Mouse (Mus musculus): ENCODE results near the gene Fgf5. TPM values are rescaled to one million over a fixed set of nuclear protein-coding genes. Genes with fewer than 3 reads are reported as not detected.

Fgf5 gene
- 1 to 10 TPM; 3.8 to 4.8 TPM for total RNA-seq (2021)
- long read RNA-seq, transcript Fgf5-201 (3 exons, 2,501 nt), result major isoform, 5 of 6 reads
- long read RNA-seq, partial matches to known transcripts, result 0 of 6 reads
- long read RNA-seq, other reads (novel, unspliced or antisense), result 1 of 6 reads

GRCm38 (mm10) chr5:98253838-98254821 lies at the start of gene Fgf5:
Fgf5 (plus strand) TSS chr5:98254184.
- DNase-seq (ENCODE audit: low spot score in 2 of 2), result peak in 1 of 2 experiments; percentile 59

DNA sequence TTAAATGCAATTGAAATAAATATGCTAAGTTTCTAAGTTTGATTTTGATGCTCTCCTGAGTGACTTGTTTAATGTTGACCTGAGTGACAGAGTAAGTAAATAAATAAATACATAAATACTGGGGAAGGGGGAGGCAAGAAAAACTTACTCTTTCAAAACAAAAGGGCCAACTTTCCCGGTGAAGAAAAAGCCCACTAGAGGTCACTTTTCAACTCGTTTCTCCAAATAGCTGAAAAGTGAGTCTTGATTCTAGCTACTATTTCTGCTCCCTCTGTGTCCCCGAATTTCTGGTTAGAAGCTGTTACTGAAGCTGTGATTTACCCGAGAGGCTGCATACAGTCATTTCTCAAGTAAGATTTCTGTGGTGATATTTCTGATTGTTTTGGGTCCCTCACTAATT lies 41.5 kb upstream of the Fgf5 start:
- peak in 1 of 2 experiments; percentile 7 for DNase-seq (ENCODE audit: low spot score in 2 of 2)

DNA sequence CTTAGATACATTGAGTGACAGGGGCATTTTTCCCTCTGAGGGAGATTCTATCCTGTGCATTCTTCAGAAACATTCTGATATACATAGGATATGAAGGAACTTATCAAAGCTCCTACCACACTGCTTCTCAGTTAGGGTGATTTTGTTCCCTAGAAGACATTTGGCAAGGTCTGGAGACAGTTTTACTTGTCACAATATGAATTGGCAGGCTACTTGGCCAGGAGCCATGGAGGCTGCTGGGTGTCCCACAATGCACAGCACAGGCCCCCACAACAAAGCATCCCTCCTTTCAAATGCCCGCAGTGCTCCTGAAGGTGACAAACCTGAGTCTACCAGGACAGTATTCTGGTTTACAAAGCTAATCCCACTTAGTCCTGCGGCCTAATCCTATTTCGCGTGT lies 32.0 kb upstream of the Fgf5 start:
- no peak for DNase-seq (ENCODE audit: low spot score in 2 of 2)

GRCm38 (mm10) chr5:98226710-98227109 lies 27.3 kb upstream of the Fgf5 start:
- DNase-seq (ENCODE audit: low spot score in 2 of 2), result no peak

DNA sequence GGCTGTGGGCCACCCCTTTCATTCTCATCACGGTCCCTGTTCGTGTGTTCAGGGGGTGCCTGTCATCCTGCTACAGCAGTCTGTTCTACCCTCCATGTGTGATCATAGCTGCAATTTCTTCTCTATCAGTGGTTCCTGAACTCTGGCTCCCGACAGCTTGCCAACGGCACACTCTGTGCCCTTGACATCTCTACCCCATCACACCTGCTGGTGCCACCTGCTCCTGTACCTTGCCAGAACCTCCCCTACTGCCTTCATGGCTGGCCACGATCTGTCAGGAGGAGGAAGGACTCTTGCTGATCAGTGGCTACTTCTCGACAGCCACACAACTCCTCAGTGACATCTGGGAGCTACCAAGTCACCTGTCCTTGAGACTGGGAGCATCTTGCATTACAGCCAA lies 24.5 kb upstream of the Fgf5 start:
- DNase-seq (ENCODE audit: low spot score in 2 of 2), result no peak

DNA sequence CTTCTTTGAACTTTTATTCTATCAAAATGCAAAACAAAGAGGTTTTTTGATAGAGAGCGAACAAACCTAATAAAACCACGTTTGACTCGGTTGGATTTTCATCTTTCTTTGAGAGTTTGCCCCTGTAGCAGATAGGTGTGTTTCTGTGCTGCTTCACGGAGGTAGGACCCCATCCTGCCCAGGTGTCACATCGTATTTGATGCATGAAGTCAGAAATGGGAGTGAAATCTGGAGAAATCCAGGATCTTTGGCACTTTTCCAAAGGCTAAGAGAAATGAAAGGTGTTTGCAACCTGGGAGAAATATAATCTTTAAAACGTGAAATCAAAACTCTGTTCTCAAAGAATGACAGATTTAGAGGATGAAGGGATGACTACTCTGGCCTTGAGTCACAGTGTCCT lies 15.5 kb upstream of the Fgf5 start:
- no peak for DNase-seq (ENCODE audit: low spot score in 2 of 2)

DNA sequence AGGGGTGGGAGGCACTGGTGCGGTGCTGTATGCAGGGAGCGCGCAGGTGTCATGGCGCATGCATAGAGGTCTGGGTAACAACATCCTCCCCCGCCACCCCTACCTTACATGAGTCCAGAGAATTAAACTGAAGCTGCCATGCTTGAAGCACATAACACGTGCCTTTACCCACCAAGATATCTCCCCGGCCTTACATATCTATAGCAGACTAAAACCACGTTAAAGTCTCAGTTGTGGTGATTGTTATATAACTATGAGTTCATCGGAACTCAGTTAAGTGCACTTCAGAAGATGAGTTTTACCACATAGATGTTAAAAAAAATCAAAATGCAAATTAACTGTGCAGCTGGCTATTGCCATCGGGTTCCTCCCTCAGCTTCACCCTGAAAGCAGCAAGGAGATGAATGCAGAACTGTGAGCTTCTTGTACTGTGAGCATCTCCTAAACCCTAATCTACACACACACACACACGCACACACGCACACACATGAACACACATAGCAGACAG lies 12.6 kb upstream of the Fgf5 start:
- DNase-seq (ENCODE audit: low spot score in 2 of 2), result no peak

GRCm38 (mm10) chr5:98245303-98245702 lies 8.7 kb upstream of the Fgf5 start:
- no peak for DNase-seq (ENCODE audit: low spot score in 2 of 2)

DNA sequence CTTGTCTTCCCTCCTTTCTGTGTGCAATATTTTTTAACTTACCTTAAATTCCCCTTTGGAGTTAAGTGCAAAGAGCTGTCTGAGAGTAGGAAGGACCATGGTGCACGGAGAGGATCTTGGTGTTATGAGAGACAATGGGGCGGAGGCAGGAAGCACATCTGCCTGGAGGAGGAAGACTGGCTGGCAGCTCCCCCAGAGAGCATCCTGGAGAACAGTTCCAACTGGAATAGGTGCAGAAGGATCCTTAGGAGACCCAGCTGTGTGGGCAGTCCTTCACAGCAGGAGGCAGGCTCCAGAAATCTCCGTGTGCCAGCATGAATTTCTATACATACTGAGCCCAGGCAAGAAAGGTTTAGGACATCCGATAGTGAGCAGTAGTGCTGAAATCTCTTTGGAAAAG lies 8.0 kb upstream of the Fgf5 start:
- DNase-seq (ENCODE audit: low spot score in 2 of 2), result no peak

- DNase-seq (ENCODE audit: low spot score in 2 of 2), result no peak
Observed at GRCm38 (mm10) chr5:98246826-98247225, 7.2 kb upstream of the Fgf5 start.

DNA sequence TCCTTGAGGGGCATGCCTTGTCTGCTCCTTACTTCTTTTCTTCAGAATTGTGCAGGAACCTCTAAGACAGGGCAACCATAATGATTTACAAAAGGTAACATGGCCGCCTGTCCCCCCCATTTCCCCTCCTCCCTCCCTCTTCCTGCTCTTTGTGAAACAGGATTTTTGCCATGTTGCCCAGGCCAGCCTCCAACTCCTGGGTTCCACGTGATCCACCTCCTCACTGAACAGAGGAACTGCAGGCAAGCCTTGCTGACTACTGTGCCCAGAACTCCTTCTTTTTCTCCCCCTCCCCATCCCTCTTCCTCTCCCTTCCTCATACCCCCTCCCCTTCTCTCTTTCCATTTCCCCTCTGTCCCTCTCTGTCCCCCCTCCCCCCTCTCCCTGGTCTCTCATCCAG lies 6.5 kb upstream of the Fgf5 start:
- DNase-seq (ENCODE audit: low spot score in 2 of 2), result peak; percentile 45 to 68

GRCm38 (mm10) chr5:98253147-98253546 lies 837 bp upstream of the Fgf5 start:
- no peak for DNase-seq (ENCODE audit: low spot score in 2 of 2)

- no peak for DNase-seq (ENCODE audit: low spot score in 2 of 2)
Observed at GRCm38 (mm10) chr5:98255176-98255575, 1.2 kb downstream of the Fgf5 start.

DNA sequence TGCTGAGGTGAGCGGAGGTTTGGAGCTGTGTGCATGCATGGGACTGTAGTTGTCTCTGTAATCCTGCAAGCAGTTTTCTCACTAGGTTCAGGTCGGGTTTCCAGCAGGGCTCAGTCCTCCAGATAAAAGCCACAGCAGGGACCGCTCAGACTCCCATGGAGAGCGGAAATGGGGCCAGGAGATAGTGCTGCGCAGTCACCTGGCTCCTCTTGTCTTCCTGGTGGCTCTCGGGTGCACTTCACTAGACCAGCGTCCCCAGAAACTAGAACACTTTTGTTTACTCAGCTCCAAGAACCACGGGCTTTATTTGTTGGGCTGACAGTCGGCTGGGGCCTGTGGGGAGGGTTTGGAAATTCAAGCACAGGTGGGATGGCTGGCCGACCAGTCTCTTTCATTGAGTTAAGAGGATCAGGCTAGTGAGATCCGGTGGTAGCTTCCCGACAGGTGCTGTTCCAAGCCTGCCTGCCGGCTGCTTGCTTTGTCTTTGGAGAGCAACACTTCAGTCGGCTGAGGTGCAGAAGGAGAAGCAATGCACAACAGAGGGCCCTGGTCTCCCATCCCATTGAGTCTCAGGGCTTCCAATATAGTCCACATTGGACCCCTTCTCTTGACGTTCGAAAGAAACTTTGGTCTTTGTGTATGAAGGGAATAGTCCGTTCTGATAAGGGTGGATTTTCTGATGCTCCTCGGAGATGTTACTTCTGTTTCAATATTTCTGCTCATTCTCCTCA lies 1.9 kb downstream of the Fgf5 start:
- no peak for DNase-seq (ENCODE audit: low spot score in 2 of 2)

GRCm38 (mm10) chr5:98275318-98275818 lies 21.4 kb downstream of the Fgf5 start:
- no peak for DNase-seq (ENCODE audit: low spot score in 2 of 2)

DNA sequence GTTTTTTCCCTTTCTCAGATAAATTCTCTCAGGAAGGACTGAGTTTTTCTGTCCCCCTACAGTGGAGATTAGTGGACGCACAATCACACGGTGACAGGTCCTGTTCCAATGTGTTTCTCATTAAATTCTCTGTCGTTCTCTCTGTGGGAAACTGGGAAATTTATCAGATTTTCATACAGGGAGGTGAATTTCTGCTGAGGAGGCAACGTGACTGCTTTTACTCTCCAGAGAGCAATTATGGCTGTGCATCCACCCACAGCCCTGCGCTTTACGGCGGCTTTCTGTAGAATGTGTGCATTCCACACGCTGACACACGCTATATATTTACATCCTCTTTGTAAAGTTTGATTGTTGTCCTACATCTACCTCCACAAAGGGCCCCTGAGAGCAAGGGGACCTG lies 28.0 kb downstream of the Fgf5 start:
- DNase-seq (ENCODE audit: low spot score in 2 of 2), result no peak

- no peak for DNase-seq (ENCODE audit: low spot score in 2 of 2)
Observed at GRCm38 (mm10) chr5:98283696-98284478, 29.9 kb downstream of the Fgf5 start.

DNA sequence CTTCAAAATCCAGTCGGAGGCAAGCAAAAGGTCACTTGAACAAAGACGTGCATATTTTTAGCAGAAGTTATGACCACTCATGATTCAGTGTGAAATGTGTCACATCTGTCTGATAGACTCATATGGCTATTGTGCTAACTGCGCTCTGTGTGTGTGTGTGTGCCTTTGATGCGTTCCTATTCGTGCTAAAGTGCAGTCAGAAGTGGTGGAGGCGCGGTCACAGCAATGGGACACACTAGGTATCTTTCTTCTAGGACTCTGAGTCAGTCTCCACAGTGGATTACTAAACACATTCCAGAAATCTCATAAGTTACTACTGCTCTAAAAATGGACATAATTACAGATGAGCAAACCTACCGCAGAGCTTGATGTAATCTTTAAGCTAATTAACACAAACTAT lies 36.7 kb downstream of the Fgf5 start:
- no peak for DNase-seq (ENCODE audit: low spot score in 2 of 2)

- no peak for DNase-seq (ENCODE audit: low spot score in 2 of 2)
Observed at GRCm38 (mm10) chr5:98292388-98293048, 38.5 kb downstream of the Fgf5 start.

DNA sequence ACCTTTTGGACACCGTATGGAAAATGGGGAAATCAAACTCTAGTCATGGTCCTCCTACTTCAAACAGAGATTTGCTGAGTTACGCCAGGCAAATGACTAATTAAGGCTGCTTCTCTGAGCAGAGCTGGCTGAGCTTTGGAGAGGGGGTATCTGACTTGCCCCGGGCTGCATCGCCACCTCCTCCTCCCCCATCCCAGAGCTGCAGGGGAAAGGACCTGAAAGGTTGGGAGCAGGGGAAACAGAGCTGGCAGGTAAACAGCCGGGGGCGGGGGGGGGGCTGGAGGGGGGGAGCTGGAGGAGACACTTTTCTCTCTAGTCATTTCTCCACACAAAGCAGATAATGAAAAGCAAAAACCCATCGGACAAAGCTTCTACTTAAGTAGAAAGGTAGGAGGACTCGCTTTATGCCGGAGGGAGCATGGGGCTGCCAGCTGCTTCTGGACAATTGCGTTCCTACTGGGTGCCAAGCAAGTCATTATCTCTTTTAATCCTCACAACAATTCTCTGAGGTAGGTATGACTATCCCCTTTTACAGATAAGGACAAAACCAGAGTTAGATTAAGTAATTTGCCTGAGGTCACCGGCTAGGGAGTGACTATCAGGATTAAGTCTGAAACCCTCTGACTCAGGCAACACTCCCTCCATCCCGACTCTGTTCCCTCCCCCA lies 39.2 kb downstream of the Fgf5 start:
- DNase-seq (ENCODE audit: low spot score in 2 of 2), result no peak

Measured in layer of hippocampus, adult 18-20 months (tissue).